Mouse (Mus musculus) lung, adult 18-20 months (tissue): ENCODE measurements around the gene Pex19.

ENCODE experiments used
- DNase-seq, 2 experiments: peaks; one replicate each; pipeline ENCODE4 v3.0.0; 2022; ENCODE audit warnings: mixed read lengths in 2 of 2

The Pex19 gene

DNA sequence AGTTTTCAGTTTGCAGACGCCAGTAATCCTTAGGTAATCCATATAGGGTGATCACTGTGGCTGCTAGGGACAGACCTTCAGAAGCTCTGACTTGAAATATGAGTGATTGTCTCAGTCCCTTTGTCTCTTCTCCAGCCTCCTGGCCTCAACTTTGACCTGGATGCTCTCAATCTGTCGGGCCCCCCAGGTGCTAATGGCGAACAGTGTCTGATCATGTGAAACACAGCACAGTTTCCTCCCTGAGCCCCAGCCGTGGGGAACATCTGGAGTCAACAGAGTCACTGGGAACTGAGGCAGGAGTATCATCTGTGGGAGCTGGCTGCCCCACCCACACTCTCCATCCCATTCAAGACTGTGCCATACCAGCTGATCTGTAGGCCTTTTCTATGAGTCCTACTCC lies 7.5 kb downstream of the Pex19 start:
- no peak for DNase-seq

- DNase-seq, result no peak
Measured at GRCm38 (mm10) chr1:172140160-172140559, 13.6 kb downstream of the Pex19 start.

DNA sequence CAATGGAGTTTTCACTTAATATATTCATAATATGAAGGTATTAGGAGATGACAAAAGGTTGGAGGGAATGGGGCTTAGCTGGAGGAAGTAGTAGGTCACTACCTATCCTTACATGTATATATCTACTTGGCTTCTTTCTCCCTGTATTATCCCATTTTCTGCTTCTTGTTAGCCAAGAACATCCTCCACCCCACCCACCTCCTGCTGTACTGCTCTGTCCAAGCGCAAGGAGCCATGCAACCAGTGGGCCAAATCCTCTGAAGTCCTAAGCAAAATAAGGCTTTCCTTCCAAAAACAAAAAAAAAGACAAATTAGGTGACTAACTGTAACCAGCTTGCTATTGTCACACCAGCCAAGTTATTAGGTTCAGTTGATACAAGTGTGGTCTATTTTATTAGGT lies 14.3 kb downstream of the Pex19 start:
- no peak for DNase-seq

DNA sequence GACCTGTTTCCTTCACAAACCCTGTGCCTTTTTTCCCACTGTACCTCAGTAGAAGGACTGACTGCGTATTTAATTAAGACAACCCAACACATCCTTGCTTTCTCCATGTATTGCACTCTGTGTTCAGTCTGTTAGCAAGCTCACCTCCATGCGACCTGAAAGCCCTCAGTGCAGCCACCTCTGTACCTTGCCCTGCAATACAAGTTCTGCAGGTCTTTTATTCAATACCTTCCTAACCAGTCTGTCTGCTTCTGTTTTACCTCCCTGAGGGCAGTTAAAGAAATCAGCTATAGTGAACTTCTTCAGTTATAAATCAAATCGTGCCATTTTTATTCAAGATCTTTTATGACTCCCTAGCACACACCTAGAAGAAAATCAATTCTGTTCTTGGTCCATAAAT lies 15.0 kb downstream of the Pex19 start:
- no peak for DNase-seq

DNA sequence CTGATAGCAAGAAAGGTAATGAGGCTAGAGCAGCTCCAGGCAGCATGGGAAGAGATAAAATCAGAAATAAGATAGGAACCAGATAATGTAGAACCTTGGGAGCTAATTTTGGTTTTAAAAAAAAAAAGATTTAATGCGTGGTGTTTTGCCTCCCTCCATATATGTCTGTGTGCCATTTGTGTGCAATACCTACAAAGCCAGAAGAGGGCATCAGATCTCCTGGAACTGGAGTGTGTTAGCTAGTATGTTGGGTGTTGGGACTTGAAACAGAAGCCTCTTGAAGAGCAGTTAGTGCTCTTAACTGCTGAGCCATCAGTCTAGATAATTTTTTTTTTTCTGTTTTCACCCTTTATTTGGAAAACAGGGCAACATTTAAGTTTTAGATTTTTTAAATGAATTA lies 17.0 kb downstream of the Pex19 start:
- peak; percentile 45 to 72 for DNase-seq

- peak; percentile 98 to 99 for DNase-seq
Measured at GRCm38 (mm10) chr1:172147835-172148278, 21.3 kb downstream of the Pex19 start, which contains the start of gene Dcaf8. Gene Dcaf8, plus strand, starts transcription at chr1:172148084.

- peak; percentile 36 to 44 for DNase-seq
Measured at GRCm38 (mm10) chr1:172148279-172148954, 21.9 kb downstream of the Pex19 start.

- no peak for DNase-seq
Measured at GRCm38 (mm10) chr1:172148955-172149815, 22.6 kb downstream of the Pex19 start.

- no peak for DNase-seq
Measured at GRCm38 (mm10) chr1:172154536-172154935, 28.0 kb downstream of the Pex19 start.

- DNase-seq, result no peak
Measured at GRCm38 (mm10) chr1:172155518-172155917, 29.0 kb downstream of the Pex19 start.

- no peak for DNase-seq
Measured at GRCm38 (mm10) chr1:172159970-172160369, 33.4 kb downstream of the Pex19 start.

GRCm38 (mm10) chr1:172160508-172160907 lies 34.0 kb downstream of the Pex19 start:
- DNase-seq, result no peak

DNA sequence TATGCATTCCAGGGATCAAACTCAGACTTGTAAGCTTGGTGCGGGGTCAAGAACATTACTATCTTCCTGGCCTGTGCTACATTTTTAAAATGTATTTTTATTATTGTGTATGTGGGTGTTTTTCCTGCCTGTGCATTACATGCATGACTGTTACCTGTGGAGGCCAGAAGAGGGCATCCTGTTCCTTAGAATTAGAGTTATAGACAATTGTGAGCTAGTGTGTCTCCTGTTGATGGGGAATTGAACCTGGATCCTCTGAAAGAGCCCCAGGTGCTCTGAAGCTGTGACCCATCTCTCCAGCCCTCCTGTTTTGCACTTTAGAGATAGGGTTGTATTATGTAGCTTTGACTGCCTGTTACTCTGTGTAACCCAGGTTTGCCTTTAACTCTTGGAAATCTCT lies 35.5 kb downstream of the Pex19 start:
- DNase-seq, result peak; percentile 13 to 30

GRCm38 (mm10) chr1:172162959-172163358 lies 36.4 kb downstream of the Pex19 start:
- DNase-seq, result no peak

GRCm38 (mm10) chr1:172167911-172168310 lies 41.4 kb downstream of the Pex19 start:
- no peak for DNase-seq

- no peak for DNase-seq
Measured at GRCm38 (mm10) chr1:172169809-172170208, 43.3 kb downstream of the Pex19 start.

DNA sequence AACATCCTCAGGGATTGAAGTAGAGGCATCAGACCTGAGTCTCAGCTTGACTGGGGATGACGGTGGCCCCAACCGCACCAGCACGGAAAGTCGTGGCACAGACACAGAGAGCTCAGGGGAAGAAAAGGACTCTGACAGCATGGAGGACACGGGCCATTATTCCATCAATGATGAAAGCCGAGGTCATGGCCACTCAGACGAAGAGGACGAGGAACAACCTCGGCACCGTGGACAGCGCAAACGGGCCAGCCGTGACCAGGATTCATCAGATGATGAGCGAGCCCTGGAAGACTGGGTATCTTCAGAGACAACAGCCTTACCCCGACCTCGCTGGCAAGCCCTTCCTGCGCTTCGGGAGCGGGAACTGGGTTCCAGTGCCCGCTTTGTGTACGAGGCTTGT lies 45.8 kb downstream of the Pex19 start:
- DNase-seq, result no peak

- no peak for DNase-seq
Measured at GRCm38 (mm10) chr1:172173181-172173580, 46.6 kb downstream of the Pex19 start.

DNA sequence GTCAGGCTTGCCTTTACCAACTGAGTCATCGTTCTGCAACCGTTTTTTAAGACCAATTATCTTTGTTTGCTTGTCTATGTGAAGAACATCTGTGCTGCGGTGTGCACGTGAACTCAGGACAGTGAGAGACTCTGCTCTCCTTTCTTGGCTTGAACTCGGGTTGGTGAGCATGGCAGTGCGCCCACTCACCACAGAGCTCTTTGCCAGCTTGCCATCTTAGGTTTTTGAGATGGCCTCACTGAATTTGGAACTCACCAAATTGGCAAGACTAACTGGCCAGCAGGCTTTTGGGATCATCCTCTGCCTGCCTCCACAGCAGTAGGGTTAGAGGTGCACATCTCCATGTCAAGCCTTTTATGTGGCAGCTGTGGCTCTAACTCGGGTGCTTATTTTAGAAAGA lies 51.2 kb downstream of the Pex19 start:
- no peak for DNase-seq

DNA sequence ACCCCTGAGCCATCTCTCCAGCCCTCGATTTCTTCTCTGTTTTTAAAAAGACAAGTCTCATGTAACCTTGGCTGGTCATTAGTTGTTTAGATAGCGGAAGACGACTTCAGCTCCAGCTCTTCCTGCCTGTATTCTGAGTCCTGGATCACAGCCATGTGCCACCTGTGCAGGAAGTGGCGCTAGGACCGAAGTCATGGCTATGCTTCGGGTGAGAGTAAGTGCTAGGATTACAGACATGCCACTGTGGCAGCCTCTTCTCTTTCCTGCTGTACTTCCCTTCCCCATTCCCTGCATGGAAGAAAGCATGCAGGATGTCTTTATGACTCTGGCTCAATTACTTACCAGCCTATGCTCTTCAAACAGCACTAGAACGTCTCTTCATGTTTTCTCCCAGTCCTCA lies 52.5 kb downstream of the Pex19 start:
- DNase-seq, result no peak

DNA sequence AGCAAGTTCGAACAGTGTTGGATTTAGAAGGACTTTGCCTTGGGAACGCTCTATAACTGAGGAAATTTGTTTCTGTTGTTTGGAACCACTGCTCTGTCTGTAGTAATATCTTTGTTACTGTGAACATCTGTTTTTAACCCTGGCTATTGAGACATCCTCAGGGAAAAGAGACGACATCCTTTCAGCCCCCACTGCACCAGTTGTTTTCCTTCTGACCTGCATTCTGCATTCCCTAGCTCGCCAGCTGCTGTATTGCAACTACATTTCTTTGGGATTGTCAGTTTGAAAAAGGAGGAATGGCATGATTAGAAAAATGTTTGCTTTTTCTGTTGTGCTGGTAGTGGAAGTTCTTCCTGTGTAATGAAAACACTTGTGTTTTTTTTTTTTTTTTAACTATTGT lies 54.3 kb downstream of the Pex19 start:
- no peak for DNase-seq

- DNase-seq, result no peak
Measured at GRCm38 (mm10) chr1:172181777-172182176, 55.2 kb downstream of the Pex19 start.

- no peak for DNase-seq
Measured at GRCm38 (mm10) chr1:172183056-172183455, 56.5 kb downstream of the Pex19 start.

DNA sequence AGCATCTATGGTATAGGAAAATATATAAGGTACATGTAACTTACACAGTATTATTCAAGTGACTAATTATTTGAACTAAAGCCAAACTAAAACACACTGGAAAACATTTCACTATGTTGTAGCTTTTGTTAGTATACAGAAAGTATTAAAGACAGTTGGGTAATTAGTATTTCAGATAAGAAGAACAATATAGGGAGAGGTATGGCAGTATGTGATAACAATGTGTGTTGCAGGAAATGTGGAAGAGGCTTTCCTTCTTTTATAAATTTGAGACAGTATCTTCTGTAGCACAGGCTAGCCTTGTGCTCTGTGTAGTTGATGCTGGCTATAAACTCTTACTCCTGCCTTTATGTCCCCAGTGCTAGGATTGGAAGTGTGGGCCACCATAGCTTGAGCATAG lies 57.4 kb downstream of the Pex19 start:
- DNase-seq, result no peak
